Mouse (Mus musculus): ENCODE results near the gene Tomm70a.

- TF ChIP-seq CTCF (IDR thresholded peaks at IDR 0.05; ENCODE audit: low read depth): no peak
- no peak for TF ChIP-seq EP300 (optimal IDR thresholded peaks at IDR 0.05)
These were observed 68.9 kb downstream of the Tomm70a start for GRCm38 (mm10) chr16:57190390-57190789.
